Mouse (Mus musculus) thymus, postnatal 0 days (tissue): ENCODE results near the gene Ldb3. TPM values are rescaled to one million over a fixed set of nuclear protein-coding genes. Genes with fewer than 3 reads are reported as not detected.

Source experiments
- DNase-seq: peaks from one replicate; pipeline ENCODE4 v3.0.0-alpha.2; 2015; ENCODE audit warnings: low spot score
- polyA plus RNA-seq: library from polyadenylated mRNA; unstranded; fragments of >200 nt; fragmentation: Nextera tagmentation; extraction: Ambion mirVana; gene quantifications from 2 replicates; pipeline ENCODE4 v1.2.1, GENCODE M21; 2015

Ldb3 gene
- polyA plus RNA-seq, 1 experiment from 2014 or later, result 0.29 TPM

DNA sequence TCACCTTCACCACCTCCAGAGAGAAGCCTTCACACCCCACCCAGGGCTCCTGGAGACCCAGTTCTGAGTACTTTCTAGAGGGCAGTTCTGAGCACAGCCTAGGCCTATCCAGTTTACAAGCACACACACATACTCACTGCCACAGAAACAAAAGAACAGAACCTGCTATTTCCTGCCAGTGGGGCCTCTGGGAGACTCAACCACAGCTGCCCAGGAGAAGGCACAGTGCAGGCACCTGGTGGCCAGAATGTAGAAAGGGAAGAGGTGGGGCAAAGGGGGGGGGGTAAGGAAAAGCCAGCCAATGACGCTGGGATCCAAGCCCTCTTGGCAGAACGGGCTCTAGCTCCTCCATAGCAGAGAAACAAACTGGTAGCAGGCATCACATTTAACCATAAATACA lies 26.1 kb downstream of the Ldb3 start:
- peak; percentile 54 for DNase-seq

DNA sequence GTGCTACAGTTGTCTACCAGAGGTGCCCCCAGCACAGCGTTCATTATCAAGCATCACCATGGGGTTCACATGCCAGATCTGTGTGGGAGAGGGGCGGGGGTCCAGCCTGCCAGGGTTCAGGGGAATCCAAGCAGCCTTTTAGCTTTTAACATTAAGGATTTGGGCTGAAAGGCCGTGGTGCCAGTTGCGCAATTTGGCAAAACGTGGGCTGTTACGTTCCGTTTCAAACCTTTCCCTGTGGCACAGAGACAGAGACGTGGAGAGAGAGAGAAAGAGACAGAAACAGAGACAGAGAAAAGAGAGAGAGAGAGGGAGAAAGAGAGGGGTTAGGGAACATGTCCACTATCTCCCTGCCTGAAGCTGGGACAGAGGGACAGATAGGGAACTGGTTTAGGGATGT lies 26.8 kb downstream of the Ldb3 start:
- no peak for DNase-seq

DNA sequence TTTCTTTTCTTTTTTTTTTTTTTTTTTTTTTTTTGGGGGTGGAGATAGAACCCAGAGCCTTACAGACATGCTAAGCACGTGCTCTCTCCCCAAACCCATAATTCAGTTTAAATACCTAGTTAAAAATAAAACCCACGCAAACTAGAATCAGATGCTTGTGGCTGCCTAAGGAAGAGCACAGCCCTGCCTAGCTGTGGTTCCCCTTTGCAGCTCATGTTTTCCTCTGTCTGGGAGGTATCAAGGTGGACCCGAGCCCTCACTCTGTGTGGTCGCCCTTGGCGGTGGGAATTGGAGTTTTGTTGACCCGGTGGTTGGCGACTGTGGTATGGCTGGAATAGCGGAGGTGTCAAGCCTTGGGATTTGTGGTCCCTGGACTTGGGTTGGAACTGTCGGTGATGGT lies 29.5 kb downstream of the Ldb3 start:
- DNase-seq, result no peak

DNA sequence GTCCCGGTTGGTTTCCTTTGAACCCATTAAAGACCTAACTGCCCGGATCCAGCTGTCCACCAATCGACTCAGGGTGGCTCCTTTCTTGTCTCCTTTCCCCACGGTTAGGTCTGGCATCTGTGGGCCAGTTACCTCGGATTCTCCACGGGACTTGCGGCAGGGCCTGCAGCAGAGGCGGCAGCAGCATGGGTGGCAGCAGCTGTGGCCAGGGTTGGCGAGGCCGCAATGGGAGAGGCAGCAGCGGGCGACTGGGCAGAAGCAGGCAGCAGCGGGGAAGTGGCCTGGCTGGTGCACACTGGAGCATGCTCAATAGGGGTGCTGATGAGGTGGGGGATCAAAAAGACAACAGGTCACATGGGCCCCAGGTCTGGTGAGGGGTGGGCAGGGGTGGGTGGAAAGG lies 33.3 kb downstream of the Ldb3 start:
- no peak for DNase-seq

DNA sequence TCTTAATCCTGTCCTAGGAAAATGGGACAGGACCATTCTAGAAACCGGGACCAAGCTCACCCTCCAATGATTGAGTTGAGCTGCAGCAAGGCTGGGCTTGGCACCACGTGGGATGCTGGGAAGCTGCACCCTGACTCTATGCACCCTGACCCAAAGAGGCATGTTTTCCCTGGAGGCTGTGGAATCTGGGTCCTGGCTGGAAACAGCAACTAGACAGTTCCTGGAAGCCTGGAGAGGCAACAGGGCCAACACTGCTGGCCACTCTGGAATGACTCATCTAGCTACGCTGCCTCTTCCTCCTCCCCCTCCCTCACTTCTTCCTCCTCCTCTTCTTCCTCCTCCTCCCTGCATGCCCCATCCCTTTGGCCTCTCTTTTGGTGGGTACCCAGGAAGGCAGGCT lies 34.4 kb downstream of the Ldb3 start:
- DNase-seq, result no peak

DNA sequence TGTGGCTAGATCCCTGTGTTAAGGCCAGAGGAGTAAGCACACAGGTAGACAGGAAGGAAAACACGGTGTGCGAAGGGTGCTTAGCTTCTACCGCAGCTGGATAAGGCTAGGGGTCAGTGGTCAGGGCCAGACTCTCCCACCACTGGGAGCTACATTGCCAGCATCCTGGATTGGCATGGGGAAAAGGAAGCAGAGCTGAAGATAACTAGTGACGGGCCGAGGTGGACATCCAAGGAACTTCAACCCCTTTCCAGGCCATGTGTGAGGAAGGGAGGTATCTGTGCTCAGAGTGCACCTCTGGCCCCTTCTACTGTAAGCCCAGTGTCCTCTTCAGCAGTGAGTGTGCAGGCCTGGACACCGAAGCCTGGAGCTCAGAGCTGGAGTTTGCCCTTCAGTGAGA lies 35.0 kb downstream of the Ldb3 start:
- DNase-seq, result no peak

DNA sequence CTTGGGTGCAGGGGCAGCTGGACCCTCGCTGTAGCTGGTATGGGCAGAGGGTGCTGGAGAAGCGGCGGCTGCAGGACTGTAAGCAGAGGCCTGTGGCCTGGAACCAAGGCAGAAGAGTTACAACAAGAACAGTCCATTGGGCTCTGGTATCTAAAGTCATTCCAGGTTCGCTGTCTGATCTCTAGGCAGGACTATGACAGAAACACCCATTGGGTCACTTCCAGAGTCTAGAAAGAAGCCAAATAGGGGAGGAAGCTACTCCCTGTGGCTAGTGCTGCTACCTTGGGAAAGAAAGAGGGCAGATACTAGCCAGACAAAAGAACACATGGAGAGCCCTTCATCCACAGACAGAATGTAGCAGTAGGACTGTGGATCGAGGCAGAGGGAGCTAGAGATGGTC lies 36.3 kb downstream of the Ldb3 start:
- no peak for DNase-seq

DNA sequence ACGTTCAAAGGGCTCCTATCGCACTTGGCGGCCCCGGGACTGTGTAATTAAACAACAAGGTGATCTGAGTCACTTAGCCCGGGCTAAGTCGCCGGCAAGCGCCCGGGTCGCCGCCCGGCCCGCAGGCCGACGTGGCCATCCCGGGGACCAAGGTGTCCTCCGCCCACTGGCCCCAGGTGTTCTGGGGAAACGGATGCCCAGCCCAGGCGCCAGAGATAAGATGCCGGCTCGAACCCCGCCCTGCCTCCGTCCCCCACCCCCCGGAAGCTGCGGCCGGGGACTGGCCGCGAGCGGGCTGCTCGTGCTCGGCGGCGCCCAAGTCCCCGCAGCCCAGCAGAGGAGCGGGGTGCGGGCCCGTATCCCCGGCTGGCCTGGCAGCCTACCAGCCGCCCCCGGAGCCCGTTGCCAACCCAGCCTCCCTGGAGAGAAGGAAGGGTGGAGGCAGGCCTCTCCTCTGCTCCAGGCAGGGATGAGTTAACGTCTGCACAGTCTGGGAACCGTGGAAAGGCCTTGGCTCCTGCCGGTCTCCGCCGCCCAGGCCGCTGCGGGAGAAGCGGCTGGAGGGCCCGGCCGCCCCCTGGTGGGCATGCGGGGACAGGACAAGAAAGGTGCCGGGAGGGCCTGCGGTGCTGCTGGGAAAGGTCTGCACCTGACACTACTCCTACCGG lies 39.3 kb downstream of the Ldb3 start:
- DNase-seq, result peak; percentile 84

DNA sequence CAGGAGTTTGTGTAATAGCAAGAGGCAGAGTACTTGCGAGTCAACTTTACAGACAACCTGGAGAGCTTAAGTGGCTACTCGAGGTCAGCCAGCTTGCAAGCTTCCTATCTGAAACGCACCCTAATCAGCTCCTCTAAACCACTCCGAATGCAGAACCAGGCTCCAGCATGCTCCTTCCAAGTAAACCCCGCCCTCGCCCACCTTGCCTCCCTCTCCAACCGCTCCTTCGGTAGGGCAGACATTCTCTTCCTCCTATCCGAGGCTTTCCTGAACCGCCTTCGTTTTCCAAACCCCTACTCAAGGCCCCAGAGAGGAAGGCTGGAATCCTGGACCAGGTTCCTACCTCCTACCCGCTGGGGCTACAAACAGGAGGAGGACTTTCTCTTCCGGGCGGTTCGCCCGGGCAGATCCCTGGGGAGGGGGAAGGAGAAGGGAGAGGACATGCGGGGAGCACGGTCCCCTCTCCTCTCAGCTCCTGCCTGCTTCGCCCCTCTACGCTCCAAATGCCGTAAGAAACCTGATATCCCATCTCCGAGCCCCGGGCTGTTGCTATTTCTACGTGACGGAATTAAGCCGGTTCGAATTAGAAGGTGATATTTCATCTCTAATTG lies 40.0 kb downstream of the Ldb3 start:
- DNase-seq, result peak; percentile 17

DNA sequence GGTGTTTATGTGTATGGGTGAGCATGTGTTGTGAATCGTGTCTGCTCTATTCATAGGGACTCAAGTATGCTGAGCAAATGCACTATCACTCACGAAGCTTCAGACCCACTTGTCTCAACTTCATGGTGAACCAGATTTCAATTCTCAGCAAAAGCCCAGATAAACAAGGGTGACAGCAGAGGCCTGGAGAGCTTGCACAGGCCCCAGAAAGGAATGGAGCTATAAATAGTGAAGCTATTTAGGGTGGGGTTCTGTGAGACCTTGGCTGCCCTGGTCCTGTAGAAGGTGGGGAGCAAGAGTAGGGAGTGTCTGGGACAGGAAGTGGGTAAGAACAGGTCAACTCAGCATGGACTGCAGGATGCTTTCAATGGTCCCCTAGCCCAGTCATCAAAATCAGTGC lies 43.9 kb downstream of the Ldb3 start:
- DNase-seq, result no peak

DNA sequence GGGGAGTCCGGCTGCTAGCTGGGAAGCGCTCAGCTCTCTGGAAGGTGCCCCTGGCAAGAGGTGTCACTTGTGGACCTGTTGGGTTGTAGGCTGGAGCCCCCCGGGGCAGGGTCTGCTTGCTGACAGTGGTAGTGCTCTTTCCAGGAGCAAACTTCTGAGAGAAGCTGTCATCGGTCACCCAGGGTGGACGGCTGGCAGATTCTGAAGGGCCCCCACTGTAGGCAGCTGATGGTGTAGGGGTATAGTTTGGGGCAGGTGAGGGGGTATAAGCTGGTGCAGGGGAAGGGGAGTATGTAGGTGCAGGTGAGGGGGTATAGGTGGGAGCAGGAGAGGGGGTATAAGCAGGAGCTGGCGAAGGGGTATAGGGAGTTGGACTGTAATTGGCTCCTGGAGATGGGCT lies 44.5 kb downstream of the Ldb3 start:
- no peak for DNase-seq

DNA sequence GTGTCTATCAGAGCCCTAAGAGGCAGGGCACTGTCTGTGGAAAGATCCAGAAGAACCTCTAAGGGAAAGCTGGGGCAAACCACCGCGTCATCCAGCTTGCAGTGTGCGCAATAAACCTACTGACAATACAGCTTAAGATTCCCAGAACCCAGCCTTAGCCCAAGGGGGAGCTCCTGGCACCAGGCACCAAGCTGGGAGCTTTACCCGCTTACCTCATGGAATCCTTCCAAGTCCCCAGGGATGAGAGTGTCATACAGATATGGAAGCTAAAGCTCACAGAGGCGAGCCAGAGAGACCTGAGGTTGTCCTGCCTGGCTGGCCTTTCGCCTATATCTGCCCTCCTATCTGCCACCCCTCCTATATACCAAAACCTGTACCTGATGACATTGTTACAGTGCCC lies 44.9 kb downstream of the Ldb3 start:
- DNase-seq, result no peak

DNA sequence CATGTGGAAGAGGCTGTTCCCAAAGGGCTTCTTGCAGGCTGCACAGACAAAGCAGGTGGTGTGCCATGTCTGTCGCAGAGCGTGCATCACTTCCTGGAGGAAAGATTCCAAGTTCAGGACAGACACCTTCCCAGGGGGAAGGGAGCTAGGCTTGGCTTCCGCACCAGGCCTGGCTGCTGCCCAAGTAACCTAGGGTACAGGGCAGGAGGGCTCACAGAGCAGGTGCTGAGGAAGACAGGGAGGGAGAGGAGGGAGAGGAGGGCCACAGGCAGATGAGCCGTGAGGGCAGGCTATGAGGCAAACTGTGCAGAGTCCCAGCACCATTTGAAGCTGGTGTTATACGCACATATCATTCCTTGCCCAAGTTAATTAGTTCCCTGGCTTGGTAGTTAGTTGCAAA lies 46.6 kb downstream of the Ldb3 start:
- DNase-seq, result no peak

DNA sequence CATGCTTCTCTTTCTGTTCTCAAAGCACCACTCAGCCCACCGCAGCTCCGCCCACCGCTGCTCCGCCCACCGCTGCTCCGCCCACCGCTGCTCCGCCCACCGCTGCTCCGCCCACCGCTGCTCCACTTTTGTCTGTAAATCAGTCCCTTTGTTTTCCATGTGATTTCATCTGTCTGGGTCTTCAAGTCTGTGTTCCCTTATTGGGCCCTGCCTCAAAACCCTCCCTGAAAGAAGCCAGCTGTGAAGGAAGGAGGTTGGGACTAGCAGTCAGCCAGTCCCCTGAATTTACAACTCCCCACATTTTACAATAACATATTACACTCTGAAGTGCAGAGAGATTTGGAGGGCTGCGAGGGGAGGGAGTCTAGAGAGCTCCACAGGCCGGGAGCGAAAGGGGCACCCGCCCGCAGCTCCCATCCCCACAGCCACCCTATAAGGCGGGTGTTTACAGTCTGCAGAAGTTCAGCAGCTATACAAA lies 47.8 kb downstream of the Ldb3 start:
- DNase-seq, result peak; percentile 21

DNA sequence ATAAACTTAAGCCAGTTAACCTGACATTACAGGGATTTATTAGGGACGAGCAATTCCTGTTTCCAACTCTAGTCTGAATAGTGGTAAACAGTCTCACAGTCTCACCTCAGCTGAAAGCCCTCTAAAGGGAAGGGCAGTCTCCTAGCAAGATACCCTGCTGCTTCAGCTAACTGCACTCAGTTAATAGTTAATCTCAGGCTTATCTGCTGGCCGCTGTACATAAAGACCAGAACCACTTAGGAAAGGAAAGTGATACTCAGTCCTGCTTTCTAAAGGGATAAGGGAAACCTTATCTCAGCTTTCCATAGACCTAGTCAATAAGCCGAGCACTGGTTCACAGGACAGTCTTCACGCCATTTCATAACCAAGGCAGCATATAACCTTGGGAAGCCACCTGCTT lies 52.6 kb downstream of the Ldb3 start:
- DNase-seq, result no peak

DNA sequence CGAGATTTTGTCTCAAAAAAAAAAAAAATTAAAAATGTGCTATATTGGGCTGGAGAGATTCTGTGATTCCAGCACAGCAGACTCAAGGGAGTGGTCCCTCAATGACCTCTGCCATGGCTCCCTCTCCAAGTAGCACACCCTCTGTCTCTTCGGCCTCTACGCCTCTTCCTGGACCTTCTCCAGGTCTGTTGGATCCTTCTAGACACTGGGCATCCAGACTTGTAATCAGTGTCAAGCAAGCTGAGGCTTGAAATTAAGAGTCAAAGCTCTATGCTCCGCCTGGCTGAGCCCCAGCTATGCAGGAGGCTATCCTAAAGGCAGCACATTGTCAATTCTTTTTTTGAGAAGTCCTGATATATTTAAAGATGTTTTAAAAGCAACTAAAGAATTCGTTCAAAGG lies 54.9 kb downstream of the Ldb3 start:
- no peak for DNase-seq

DNA sequence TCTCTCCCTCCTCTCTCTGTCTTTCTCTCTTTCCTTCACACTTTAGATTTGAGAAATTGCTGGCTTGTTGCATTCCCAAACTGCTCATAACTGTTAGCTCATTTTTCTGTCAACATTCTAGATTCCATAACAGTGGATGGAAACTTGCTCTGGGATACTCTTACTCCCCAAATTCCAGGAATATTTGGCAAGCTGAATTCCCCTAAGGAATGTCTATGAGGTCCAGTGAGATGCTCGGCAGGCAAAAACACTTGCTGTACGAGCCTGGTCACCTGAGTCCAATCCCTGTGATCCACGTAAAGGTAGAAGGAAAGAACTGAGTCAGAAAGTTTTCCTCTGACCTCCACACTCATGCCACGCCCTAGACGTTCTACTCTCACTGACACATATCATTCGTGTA lies 55.9 kb downstream of the Ldb3 start:
- no peak for DNase-seq

DNA sequence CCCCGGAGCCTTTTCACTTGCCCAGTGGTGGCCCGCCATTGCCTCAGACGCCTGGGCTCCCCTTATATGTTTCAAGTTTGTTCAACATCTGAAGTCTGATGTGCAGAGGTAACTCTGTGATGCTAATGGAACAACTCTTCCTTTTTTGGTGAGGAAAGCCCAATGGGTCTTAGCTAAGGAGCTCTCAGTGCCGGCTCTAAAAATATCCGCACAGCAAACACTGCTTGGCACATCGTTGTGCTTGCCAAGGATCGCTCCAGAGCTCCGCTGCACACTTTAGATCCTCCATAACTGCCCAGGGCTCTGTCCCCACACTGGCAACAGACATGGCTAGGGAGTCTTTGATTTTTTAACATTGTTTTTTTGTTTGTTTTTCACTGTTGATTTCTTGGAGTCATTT lies 59.7 kb downstream of the Ldb3 start:
- DNase-seq, result no peak

DNA sequence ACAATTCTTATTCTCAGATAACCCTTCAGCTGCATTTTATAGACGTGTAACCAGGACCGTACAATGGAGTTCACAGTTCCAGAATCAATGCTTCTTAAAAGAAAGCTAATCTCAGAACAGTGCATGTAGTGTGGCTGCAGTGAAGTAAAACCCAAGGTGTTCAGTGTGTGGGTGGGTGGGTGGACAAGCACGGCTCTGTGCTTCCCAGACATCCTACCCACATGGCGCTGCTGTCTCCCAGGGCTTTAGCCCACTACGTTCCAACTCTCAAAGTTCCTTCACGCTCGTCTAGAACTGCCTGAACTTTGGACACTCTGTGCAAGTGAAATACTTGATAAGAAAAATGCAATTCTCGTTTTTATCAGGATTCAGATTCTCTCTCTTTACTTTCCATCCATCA lies 65.8 kb downstream of the Ldb3 start, which contains the start of gene 9230112D13Rik:
9230112D13Rik (minus strand) TSS at position 101 of the 400 bp plus-strand sequence.
- DNase-seq, result no peak

DNA sequence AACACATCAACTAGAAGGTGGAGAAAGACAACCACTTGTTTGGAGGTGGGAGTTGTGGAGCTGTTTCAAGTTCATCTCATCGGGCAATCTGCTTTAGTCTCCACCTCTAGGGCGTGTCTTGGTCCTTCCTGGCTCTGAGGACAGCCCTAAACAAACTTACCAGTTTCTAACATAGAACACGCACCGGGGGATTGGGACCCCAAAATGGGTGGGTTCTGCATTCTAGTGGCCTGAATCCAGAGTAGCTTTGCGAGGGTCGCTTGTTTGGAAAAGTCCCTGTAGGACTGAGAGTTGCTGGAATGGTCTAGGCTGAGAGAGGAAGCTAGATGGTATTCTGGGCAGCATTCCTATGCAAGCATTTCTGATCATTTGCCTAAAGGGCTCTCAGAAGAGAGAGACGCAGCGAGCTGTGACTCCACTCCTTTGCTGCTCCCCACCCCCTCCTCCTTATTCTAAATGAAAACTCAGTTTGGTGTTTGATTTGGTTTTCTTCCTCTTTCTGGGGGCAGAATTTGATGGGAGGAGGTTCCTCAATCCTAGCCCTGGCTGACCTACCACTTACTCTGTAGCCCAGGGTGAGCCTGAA lies 70.4 kb downstream of the Ldb3 start:
- DNase-seq, result no peak

DNA sequence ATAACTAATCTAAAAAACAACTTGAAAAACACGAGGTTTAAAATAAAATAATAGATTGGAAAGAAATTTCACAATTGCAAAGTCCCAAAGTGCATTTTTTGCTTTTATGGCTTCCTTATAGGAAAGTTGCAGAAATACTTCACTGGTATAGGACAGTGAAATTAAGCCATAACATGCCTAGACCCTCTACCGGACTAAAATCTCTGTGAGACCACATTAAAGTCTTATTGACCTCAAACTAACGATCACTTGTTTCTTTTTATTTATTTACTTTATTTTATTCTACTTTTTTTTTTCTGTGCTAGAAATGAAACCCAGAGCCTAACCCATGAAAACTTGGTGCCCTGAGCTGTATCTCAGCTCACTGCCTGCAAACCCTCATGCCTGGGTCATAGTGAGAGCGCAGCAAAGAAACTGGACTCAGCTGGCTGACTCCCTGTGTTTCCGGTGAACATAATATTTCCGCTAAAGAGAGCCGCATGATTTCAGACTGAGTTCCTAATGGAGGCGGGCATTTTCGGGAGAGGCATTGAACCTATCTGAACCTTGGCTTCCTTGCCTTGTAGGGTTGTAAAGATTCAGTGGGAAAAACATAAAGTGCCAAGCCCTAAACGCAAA lies 71.4 kb downstream of the Ldb3 start:
- no peak for DNase-seq

DNA sequence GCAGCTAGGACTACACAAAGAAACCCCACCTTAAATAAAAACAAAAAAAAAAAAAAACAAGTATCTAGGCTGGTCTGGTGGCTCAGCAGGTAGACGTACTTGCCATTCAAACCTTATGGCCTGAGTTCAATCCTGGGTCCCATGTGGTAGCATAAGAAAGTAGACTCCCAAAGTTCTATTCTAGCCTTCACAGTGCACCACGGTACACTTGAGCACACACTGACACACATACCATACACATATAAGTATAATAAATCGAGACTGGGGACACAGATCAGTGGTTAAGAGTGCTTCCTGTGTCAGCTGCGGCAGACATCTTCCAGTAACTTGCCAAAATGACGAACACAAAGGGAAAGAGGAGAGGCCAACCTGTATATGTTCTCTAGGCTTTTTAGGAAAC lies 72.6 kb downstream of the Ldb3 start:
- peak; percentile 7 for DNase-seq

DNA sequence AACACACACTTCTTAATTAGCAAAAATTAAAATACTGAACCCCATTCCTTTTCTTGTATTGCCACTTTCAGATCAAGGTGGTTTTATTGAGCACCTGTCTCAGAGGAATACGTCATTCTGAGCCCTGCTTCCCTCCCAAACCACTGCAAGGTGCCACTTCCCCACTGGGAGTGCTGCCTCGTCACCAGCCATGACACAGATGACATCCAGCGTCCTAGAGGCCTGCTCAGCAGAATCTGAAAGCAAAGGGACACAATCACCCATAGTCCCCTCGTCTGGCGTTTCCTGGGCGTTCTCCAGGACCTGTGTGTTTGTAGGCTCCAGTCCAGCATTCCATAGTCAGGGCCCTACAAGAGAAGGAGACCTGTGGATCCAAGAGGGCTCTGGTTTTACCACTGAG lies 74.4 kb downstream of the Ldb3 start:
- DNase-seq, result peak; percentile 30
